Mouse (Mus musculus) myocyte (in vitro differentiated cells): ENCODE results near the gene Mrps9. TPM values are rescaled to one million over a fixed set of nuclear protein-coding genes. Genes with fewer than 3 reads are reported as not detected.

Experiments
- H3K27me3 ChIP-seq: one replicate; pipeline ENCODE4 v1.6.1; 2011; ENCODE audit not compliant: control insufficient read depth, insufficient read depth, insufficient read length
- H3K36me3 ChIP-seq: one replicate; pipeline ENCODE4 v1.6.1; 2011; ENCODE audit not compliant: control insufficient read depth, insufficient read depth
- H3K4me2 ChIP-seq: one replicate; pipeline ENCODE4 v1.6.1; 2011; ENCODE audit warnings: low read depth, control low read depth
- H3K4me3 ChIP-seq: one replicate; pipeline ENCODE4 v1.5.1; 2011; ENCODE audit warnings: mild to moderate bottlenecking, control low read depth, moderate library complexity
- H3K79me2 ChIP-seq: one replicate; pipeline ENCODE4 v1.6.1; 2011; ENCODE audit not compliant: control insufficient read depth, insufficient read depth
- H3ac ChIP-seq: one replicate; pipeline ENCODE4 v1.6.1; 2011; ENCODE audit not compliant: control insufficient read depth, insufficient read length
- CEBPB ChIP-seq: IDR thresholded peaks from 2 replicates; pipeline ENCODE4 v1.6.1; 2011; ENCODE audit warnings: mild to moderate bottlenecking, moderate library complexity; ENCODE audit not compliant: poor library complexity, insufficient read depth, severe bottlenecking
- E2F4 ChIP-seq: IDR thresholded peaks from one replicate; pipeline ENCODE4 v1.6.1; 2011; ENCODE audit warnings: mild to moderate bottlenecking, control low read depth, moderate library complexity; ENCODE audit not compliant: insufficient read depth
- MAX ChIP-seq: IDR thresholded peaks from one replicate; pipeline ENCODE4 v1.6.1; 2011; ENCODE audit warnings: low read depth, mild to moderate bottlenecking, control low read depth
- MYOD1 ChIP-seq, 3 experiments: IDR thresholded peaks; one replicate each; pipeline ENCODE4 v1.6.1; 2011; ENCODE audit warnings: control low read depth in 2 of 3, low read depth in 2 of 3, mild to moderate bottlenecking in 2 of 3, moderate library complexity in 1 of 3; ENCODE audit not compliant: insufficient read length in 2 of 3, control insufficient read depth in 1 of 3
- MYOG ChIP-seq, 3 experiments: IDR thresholded peaks; one replicate each; pipeline ENCODE4 v1.6.1; 2011; ENCODE audit warnings: control low read depth in 2 of 3, low read depth in 2 of 3, mild to moderate bottlenecking in 2 of 3; ENCODE audit not compliant: insufficient read length in 2 of 3, control insufficient read depth in 1 of 3, insufficient read depth in 1 of 3
- POLR2A ChIP-seq: IDR thresholded peaks from one replicate; pipeline ENCODE4 v1.6.1; 2011; ENCODE audit warnings: low read depth, mild to moderate bottlenecking, control low read depth, moderate library complexity; ENCODE audit not compliant: insufficient read length
- POLR2AphosphoS2 ChIP-seq: IDR thresholded peaks from one replicate; pipeline ENCODE4 v1.6.1; 2011; ENCODE audit warnings: low read depth, control low read depth; ENCODE audit not compliant: insufficient read length
- REST ChIP-seq: IDR thresholded peaks from one replicate; pipeline ENCODE4 v1.6.1; 2011; ENCODE audit warnings: mild to moderate bottlenecking, control low read depth, moderate library complexity; ENCODE audit not compliant: insufficient read depth, insufficient read length
- SRF ChIP-seq: IDR thresholded peaks from one replicate; pipeline ENCODE4 v1.6.1; 2011; ENCODE audit warnings: low read depth; ENCODE audit not compliant: control insufficient read depth, insufficient read length
- TCF12 ChIP-seq: IDR thresholded peaks from one replicate; pipeline ENCODE4 v1.6.1; 2011; ENCODE audit warnings: mild to moderate bottlenecking, control low read depth; ENCODE audit not compliant: poor library complexity, insufficient read depth, severe bottlenecking
- TCF3 ChIP-seq: IDR thresholded peaks from one replicate; pipeline ENCODE4 v1.6.1; 2011; ENCODE audit warnings: low read depth, control low read depth; ENCODE audit not compliant: insufficient read length
- USF1 ChIP-seq: IDR thresholded peaks from one replicate; pipeline ENCODE4 v1.6.1; 2011; ENCODE audit warnings: low read depth, mild to moderate bottlenecking, control low read depth, moderate library complexity
- polyA plus RNA-seq: library from polyadenylated mRNA; unstranded; fragments of >200 nt; fragmentation: generic; extraction: Trizol; gene quantifications from one replicate; pipeline ENCODE4 v1.2.1, GENCODE M21; 2012; ENCODE audit warnings: missing spikeins

The Mrps9 gene
- polyA plus RNA-seq, 1 experiment: 40.8 TPM

GRCm38 (mm10) chr1:42887835-42888234 is 36.8 kb downstream of the Mrps9 start:
- Histone ChIP-seq H3K36me3 (no peaks in the 10 kb centered on the region), H3K79me2 (no peaks in the 10 kb centered on the region), H3K27me3 (no peaks in the 10 kb centered on the region)

GRCm38 (mm10) chr1:42888541-42889349 is 37.7 kb downstream of the Mrps9 start:
- no peaks in the 10 kb centered on the region for H3K27me3 ChIP-seq
- H3K79me2 ChIP-seq: no peaks in the 10 kb centered on the region
- TF ChIP-seq TCF3 (no peak), POLR2AphosphoS2 (no peak), E2F4 (no peak), TCF12 (no peak), MYOG (IDR thresholded peaks at IDR 0.05; ENCODE audit: control insufficient read depth in 1 of 3, insufficient read depth in 1 of 3, insufficient read length in 2 of 3, low read depth in 2 of 3) (no peak), SRF (no peak), USF1 (no peak), MYOD1 (IDR thresholded peaks at IDR 0.05; ENCODE audit: control insufficient read depth in 1 of 3, insufficient read length in 2 of 3, low read depth in 2 of 3) (no peak), POLR2A (no peak), MAX (no peak)
- no peak overlapping the region for H3ac ChIP-seq
- no peak overlapping the region for H3K4me2 ChIP-seq
- H3K36me3 ChIP-seq: no peaks in the 10 kb centered on the region
- H3K4me3 ChIP-seq: no peak overlapping the region

More at GRCm38 (mm10) chr1:42887835-42888234, 36.8 kb downstream of the Mrps9 start:
- Histone ChIP-seq H3ac (no peak overlapping the region), H3K4me3 (no peak overlapping the region), H3K4me2 (no peak overlapping the region)
- TF ChIP-seq CEBPB (no peak), REST (no peak), TCF12 (no peak)

- TF ChIP-seq CEBPB (no peak), POLR2A (no peak), SRF (no peak), MYOD1 (IDR thresholded peaks at IDR 0.05; ENCODE audit: control insufficient read depth in 1 of 3, insufficient read length in 2 of 3, low read depth in 2 of 3) (no peak), USF1 (no peak), POLR2AphosphoS2 (no peak), TCF3 (no peak), TCF12 (no peak), E2F4 (no peak), MYOG (IDR thresholded peaks at IDR 0.05; ENCODE audit: control insufficient read depth in 1 of 3, insufficient read depth in 1 of 3, insufficient read length in 2 of 3, low read depth in 2 of 3) (no peak), MAX (no peak), REST (no peak)
Measured at GRCm38 (mm10) chr1:42889421-42889887, 38.4 kb downstream of the Mrps9 start.

GRCm38 (mm10) chr1:42894695-42895094 is 43.7 kb downstream of the Mrps9 start:
- Histone ChIP-seq H3ac (no peak overlapping the region), H3K4me3 (no peak overlapping the region), H3K79me2 (no peaks in the 10 kb centered on the region), H3K36me3 (peaks cover 10% of the 10 kb centered on the region), H3K4me2 (no peak overlapping the region), H3K27me3 (no peaks in the 10 kb centered on the region)
- TF ChIP-seq MAX (no peak), MYOG (IDR thresholded peaks at IDR 0.05; ENCODE audit: control insufficient read depth in 1 of 3, insufficient read depth in 1 of 3, insufficient read length in 2 of 3, low read depth in 2 of 3) (no peak), POLR2A (no peak), USF1 (no peak), SRF (no peak), MYOD1 (IDR thresholded peaks at IDR 0.05; ENCODE audit: control insufficient read depth in 1 of 3, insufficient read length in 2 of 3, low read depth in 2 of 3) (no peak), TCF3 (no peak), REST (no peak), TCF12 (no peak), POLR2AphosphoS2 (no peak), E2F4 (no peak), CEBPB (no peak)

More at GRCm38 (mm10) chr1:42889421-42889887, 38.4 kb downstream of the Mrps9 start:
- Histone ChIP-seq H3K4me2 (no peak overlapping the region), H3K4me3 (no peak overlapping the region), H3ac (no peak overlapping the region), H3K79me2 (no peaks in the 10 kb centered on the region), H3K27me3 (no peaks in the 10 kb centered on the region), H3K36me3 (no peaks in the 10 kb centered on the region)
